Mouse (Mus musculus): ENCODE results near the gene Ube2o. TPM values are rescaled to one million over a fixed set of nuclear protein-coding genes. Genes with fewer than 3 reads are reported as not detected.

Ube2o gene
- polyA plus RNA-seq, 1 experiment from 2014 or later: 3.7 TPM

DNA sequence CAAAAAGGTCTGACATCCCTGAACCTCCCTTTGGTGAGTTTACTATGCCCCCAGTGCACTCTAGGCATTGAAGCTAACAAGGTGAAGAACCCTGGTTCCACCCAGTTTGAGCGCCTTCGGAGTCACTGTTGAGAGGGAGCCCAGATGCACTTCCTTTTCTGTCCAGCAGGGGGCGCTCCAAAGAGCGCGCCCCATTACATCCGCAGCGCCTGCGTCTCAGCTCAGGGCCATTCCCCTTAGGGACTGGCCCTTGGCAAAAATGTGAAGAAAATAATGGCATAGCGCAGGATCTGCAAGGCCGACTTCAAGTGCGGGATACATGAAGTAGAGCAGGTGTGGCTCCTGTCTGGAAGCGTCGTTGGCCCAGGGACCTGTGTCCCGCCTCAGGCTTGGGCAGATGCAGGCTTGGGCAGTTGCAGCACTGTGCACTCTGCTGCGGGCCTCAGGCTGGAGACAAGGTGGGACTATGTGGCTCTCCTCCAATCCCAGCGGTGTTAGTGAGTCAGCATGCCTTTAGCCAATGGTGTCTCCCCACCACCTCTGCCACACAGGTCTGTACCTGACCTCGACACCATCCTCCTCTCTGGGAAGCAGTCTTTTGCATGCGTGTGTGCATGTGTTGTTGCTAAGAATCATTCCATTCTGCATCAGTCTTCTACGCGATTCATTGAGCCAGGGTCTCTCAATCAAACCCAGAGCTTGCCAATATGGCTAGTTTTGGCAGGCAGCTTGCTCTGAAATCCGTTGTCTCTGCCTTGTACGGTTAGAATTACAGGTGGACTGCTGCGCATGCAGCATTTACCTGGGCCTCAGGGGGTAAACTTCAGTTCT is 5.8 kb upstream of the Ube2o start:
- peak; percentile 61 for ATAC-seq
- Histone ChIP-seq H3K4me2 (ENCODE audit: low read depth, low read length) (0 out of 2 replicates have a peak overlapping the region, but pooled peaks have one; percentile 14), H3K9me3 (ENCODE audit: control insufficient read depth, low read length) (no peaks in the 10 kb centered on the region), H3K27ac (ENCODE audit: low read length) (no peak overlapping the region), H3K9ac (ENCODE audit: low read depth, low read length) (no peak overlapping the region), H3K4me3 (ENCODE audit: low read length) (no peak overlapping the region), H3K36me3 (ENCODE audit: control insufficient read depth, insufficient read depth, low read length) (no peaks in the 10 kb centered on the region), H3K27me3 (replicated peaks; ENCODE audit: control insufficient read depth, insufficient read depth, low read length) (peaks cover 5% of the 10 kb centered on the region; the same call in 1 of the 2 replicates), H3K4me1 (ENCODE audit: control insufficient read depth, insufficient read depth, low read length) (no peaks in the 10 kb centered on the region)
- WGBS: 24% methylated on average over 23 of the region's 23 CpGs

DNA sequence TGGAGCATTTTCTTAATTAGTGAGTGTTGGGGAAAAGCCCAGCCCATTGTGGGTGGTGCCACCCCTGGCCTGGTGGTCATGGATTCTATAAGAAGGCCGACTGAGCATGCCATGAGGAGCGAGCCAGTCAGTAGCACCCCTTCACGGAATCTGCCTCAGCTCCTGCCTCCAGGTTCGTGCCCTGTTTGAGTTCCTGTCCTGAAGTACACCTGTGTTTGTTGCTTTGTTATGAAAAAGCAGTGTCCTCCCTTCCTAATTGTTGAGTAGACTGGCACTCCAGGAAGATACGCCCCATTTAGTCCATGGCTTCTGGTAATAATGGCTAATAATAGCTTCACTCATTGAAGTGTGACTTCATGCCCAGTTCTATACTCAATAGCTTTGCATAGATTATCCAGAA is 5.1 kb upstream of the Ube2o start, which contains the start of gene Aanat:
Gene Aanat, plus strand, starts transcription at position 123 of the 400 bp plus-strand sequence.
- no peak within 1 kb of the TSS for H3K4me3 ChIP-seq (ENCODE audit: low read length)
- no peaks in the 10 kb centered on the region for H3K4me1 ChIP-seq (ENCODE audit: control insufficient read depth, insufficient read depth, low read length)
- H3K27ac ChIP-seq (ENCODE audit: low read length): no peak within 1 kb of the TSS
- ATAC-seq: no peak
- H3K27me3 ChIP-seq (replicated peaks; ENCODE audit: control insufficient read depth, insufficient read depth, low read length): peaks cover 5% of the 10 kb centered on the region; the same call in 1 of the 2 replicates
- WGBS: 67% methylated on average over 5 of the region's 5 CpGs
- H3K9ac ChIP-seq (ENCODE audit: low read depth, low read length): no peak within 1 kb of the TSS
- no peaks in the 10 kb centered on the region for H3K9me3 ChIP-seq (ENCODE audit: control insufficient read depth, low read length)
- no peaks in the 10 kb centered on the region for H3K36me3 ChIP-seq (ENCODE audit: control insufficient read depth, insufficient read depth, low read length)
- 0 out of 2 replicates have a peak within 1 kb of the TSS, but pooled peaks have one; percentile 14 for H3K4me2 ChIP-seq (ENCODE audit: low read depth, low read length)

DNA sequence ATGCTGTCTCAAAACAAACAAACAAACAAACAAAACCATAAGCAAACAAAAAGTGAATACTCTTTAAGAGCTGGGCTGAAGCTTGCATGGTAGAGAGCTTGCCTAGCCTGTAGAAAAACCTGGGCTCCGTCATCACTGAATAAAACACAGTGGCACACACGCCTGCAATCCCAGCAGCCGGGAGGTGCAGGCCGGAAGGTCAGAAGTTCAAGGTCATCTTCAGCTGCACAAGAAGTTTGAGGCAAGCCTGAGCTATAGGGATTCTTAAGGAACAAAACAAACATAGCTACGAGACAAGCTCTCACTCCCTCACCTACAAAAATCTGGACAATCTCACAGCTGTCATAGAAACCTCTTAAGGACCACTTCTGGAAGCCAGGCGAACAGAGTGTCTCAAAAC is 4.4 kb upstream of the Ube2o start:
- Histone ChIP-seq H3K4me1 (ENCODE audit: control insufficient read depth, insufficient read depth, low read length) (no peaks in the 10 kb centered on the region), H3K27ac (ENCODE audit: low read length) (no peak overlapping the region), H3K36me3 (ENCODE audit: control insufficient read depth, insufficient read depth, low read length) (no peaks in the 10 kb centered on the region), H3K9me3 (ENCODE audit: control insufficient read depth, low read length) (no peaks in the 10 kb centered on the region), H3K9ac (ENCODE audit: low read depth, low read length) (no peak overlapping the region), H3K4me3 (ENCODE audit: low read length) (no peak overlapping the region), H3K4me2 (ENCODE audit: low read depth, low read length) (no peak overlapping the region), H3K27me3 (replicated peaks; ENCODE audit: control insufficient read depth, insufficient read depth, low read length) (peaks cover 5% of the 10 kb centered on the region; the same call in 1 of the 2 replicates)
- WGBS: 52% methylated on average over 6 of the region's 6 CpGs
- no peak for ATAC-seq

DNA sequence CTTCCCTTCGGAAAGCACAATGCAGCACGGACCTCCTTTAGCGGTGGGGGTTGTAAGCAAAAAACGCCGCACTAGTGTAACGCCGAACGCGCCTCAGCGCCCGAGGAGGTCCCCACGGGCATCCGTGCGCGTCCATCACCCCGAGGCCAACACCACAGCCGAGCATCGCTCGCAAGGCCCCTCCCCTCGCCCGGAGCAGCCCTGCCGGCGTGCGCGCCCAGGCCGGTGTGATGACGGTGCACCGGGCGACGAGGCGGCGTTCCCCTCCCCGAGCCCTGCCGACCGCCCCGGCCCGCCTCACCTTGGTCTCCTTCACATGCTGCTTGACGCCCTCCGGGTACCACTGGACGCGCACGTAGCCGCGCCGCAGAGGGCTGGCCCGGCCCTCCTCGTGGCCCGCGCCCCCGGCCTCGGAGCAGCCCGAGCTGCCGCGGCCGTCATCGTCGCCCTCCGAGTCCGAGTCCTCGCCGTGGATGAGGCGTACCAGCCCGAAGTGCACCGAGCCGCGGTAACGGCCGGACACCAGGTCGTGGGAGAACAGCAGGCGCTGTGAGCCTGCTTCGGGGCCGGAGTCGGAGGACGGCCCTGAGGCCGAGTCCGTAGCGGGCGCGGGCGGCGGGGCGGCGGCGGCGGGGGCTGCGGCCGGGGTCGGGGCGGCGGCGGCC is 404 bp downstream of the Ube2o start:
- ATAC-seq: peak; percentile 79
- peak overlapping the region; percentile 70; the same call in 1 of the 2 replicates for H3K27ac ChIP-seq (ENCODE audit: low read length)

DNA sequence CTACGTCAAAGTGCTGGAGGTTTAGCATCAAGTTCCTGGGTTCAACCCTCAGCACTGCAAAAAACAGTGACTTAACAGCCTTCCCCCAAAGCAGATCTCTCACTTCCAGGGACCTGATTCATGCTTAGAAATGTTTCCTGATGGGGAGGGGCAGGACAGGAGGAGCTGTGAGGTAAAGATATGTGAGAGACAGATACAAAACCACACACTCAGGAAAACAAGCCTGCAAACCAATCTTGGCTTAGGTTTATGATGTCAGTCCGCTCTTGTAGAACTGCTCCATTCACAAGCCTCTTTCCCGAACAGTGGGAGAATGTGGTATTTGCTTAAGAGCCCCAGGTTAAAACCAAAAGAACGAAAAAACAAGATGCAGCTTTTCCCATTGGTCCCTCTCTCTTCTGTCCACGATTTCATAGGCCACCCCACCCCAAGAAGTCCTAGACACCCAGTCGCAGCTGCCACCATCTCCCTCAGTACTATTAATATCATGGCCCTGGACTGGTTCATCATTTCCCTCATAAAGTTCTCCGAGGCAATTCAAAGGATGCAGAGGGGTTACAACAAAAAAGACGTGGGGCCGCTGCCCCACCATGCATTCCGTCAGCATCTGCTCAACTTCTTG is 1.1 kb downstream of the Ube2o start:
- WGBS: 26% methylated on average over 10 of the region's 10 CpGs
- no peak; the same call in 1 of the 2 replicates for ATAC-seq
- Histone ChIP-seq H3K9ac (ENCODE audit: low read depth, low read length) (peak overlapping the region; percentile 93), H3K27ac (ENCODE audit: low read length) (no peak overlapping the region), H3K4me1 (ENCODE audit: control insufficient read depth, insufficient read depth, low read length) (peaks cover 8% of the 10 kb centered on the region), H3K36me3 (ENCODE audit: control insufficient read depth, insufficient read depth, low read length) (no peaks in the 10 kb centered on the region), H3K9me3 (ENCODE audit: control insufficient read depth, low read length) (no peaks in the 10 kb centered on the region), H3K4me2 (ENCODE audit: low read depth, low read length) (peak overlapping the region; percentile 86), H3K27me3 (replicated peaks; ENCODE audit: control insufficient read depth, insufficient read depth, low read length) (no peaks in the 10 kb centered on the region), H3K4me3 (ENCODE audit: low read length) (peak overlapping the region; percentile 98)

More for the DNA sequence above, 404 bp downstream of the Ube2o start:
- peak overlapping the region; percentile 98 for H3K4me3 ChIP-seq (ENCODE audit: low read length)
- H3K36me3 ChIP-seq (ENCODE audit: control insufficient read depth, insufficient read depth, low read length): no peaks in the 10 kb centered on the region
- under 1% methylated on average over 71 of the region's 91 CpGs for WGBS
- H3K9me3 ChIP-seq (ENCODE audit: control insufficient read depth, low read length): no peaks in the 10 kb centered on the region
- peak overlapping the region; percentile 93 for H3K9ac ChIP-seq (ENCODE audit: low read depth, low read length)
- H3K4me1 ChIP-seq (ENCODE audit: control insufficient read depth, insufficient read depth, low read length): peaks cover 7% of the 10 kb centered on the region
- peak overlapping the region; percentile 86 for H3K4me2 ChIP-seq (ENCODE audit: low read depth, low read length)
- no peaks in the 10 kb centered on the region for H3K27me3 ChIP-seq (replicated peaks; ENCODE audit: control insufficient read depth, insufficient read depth, low read length)

DNA sequence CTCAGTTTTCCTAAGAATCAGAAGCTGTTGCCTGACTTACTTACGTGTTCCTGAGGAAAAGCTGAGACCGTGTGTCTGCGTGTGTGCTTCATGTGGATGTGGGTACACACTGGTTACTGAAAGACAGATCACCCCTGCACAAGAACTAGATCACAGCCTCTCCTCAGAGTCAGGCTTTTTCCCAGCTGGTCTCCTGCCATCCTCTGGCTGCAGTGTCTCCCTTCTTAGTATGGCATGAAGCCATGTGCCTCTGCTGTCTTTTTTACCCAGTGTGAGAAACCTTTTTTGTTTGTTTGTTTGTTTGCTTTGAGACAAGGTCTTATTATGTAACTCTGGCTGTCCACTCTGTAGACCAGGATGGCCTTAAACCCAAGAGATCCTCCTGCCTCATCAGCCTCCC is 2.0 kb downstream of the Ube2o start:
- Histone ChIP-seq H3K27ac (ENCODE audit: low read length) (no peak overlapping the region), H3K4me2 (ENCODE audit: low read depth, low read length) (no peak overlapping the region), H3K4me1 (ENCODE audit: control insufficient read depth, insufficient read depth, low read length) (peaks cover 12% of the 10 kb centered on the region), H3K36me3 (ENCODE audit: control insufficient read depth, insufficient read depth, low read length) (no peaks in the 10 kb centered on the region), H3K4me3 (ENCODE audit: low read length) (no peak overlapping the region), H3K9ac (ENCODE audit: low read depth, low read length) (no peak overlapping the region), H3K27me3 (replicated peaks; ENCODE audit: control insufficient read depth, insufficient read depth, low read length) (no peaks in the 10 kb centered on the region), H3K9me3 (ENCODE audit: control insufficient read depth, low read length) (no peaks in the 10 kb centered on the region)
- no peak for ATAC-seq
- 93% methylated on average over 3 of the region's 3 CpGs for WGBS

DNA sequence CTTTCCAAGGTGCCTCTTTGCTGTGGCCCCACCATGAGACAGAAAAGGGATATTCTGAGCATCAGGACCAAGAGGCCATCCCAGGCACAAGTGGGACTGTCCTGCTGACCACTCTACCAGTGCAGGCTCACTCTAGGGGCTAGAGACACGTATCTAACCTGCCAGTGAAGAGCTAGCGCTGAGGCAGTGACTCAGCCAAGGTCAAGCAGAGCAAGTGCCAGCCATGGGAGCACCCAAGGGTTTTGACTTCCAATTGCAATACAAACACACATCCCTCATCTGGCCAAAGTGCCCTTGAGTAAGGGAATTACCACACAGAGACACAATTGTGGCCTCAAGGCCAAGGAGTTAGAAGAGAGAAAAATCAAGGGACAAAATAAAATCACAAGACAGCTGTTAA is 5.9 kb downstream of the Ube2o start:
- H3K36me3 ChIP-seq (ENCODE audit: control insufficient read depth, insufficient read depth, low read length): no peaks in the 10 kb centered on the region
- WGBS: 79% methylated on average over 2 of the region's 2 CpGs
- H3K4me2 ChIP-seq (ENCODE audit: low read depth, low read length): no peak overlapping the region
- H3K27me3 ChIP-seq (replicated peaks; ENCODE audit: control insufficient read depth, insufficient read depth, low read length): no peaks in the 10 kb centered on the region
- no peak overlapping the region for H3K4me3 ChIP-seq (ENCODE audit: low read length)
- H3K4me1 ChIP-seq (ENCODE audit: control insufficient read depth, insufficient read depth, low read length): peaks cover 38% of the 10 kb centered on the region
- H3K9me3 ChIP-seq (ENCODE audit: control insufficient read depth, low read length): no peaks in the 10 kb centered on the region
- ATAC-seq: no peak
- no peak overlapping the region for H3K9ac ChIP-seq (ENCODE audit: low read depth, low read length)
- no peak overlapping the region for H3K27ac ChIP-seq (ENCODE audit: low read length)

DNA sequence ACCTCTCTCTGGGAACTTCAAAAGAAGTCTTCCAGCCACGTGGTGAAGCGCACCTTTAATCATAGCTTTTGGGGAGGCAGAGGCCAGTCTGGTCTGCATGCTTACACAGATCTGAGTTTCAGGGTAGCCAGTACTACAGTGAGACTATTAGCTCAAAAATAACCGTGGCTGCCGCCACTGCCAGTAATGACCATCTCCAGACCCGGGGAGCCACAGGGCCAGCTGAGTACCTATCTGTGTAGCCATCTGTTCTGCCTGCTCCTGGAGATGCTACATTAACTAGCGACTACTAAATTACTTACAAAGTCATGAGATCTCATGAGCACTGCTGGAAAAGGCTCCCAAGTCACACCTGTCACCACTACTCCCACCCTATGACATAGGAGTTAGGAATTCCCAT is 6.3 kb downstream of the Ube2o start:
- no peak overlapping the region for H3K4me3 ChIP-seq (ENCODE audit: low read length)
- no peak overlapping the region for H3K9ac ChIP-seq (ENCODE audit: low read depth, low read length)
- no peaks in the 10 kb centered on the region for H3K9me3 ChIP-seq (ENCODE audit: control insufficient read depth, low read length)
- peaks cover 36% of the 10 kb centered on the region for H3K4me1 ChIP-seq (ENCODE audit: control insufficient read depth, insufficient read depth, low read length)
- H3K27me3 ChIP-seq (replicated peaks; ENCODE audit: control insufficient read depth, insufficient read depth, low read length): no peaks in the 10 kb centered on the region
- no peak for ATAC-seq
- no peak overlapping the region for H3K4me2 ChIP-seq (ENCODE audit: low read depth, low read length)
- no peak overlapping the region for H3K27ac ChIP-seq (ENCODE audit: low read length)
- H3K36me3 ChIP-seq (ENCODE audit: control insufficient read depth, insufficient read depth, low read length): no peaks in the 10 kb centered on the region
- 66% methylated on average over 6 of the region's 6 CpGs for WGBS

DNA sequence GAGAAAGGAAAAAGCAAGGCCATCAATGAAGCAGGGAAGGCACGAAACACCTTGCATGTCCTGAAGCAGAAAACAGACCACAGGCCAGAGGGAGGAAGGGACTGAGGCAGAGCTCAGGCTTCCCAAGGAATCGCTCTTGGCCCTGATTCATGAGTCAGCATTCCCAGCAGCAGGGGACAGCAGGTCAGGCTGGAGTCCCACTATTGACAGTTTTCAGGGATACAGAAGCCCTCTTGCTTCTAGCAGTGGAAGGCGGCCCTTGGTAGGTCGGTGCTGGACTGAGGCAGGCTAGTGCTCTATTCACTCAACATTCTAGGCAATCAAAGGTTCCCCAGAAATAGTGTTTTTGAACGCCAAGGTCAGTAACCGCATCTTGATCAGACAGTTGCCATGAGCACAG is 6.8 kb downstream of the Ube2o start:
- Histone ChIP-seq H3K27ac (ENCODE audit: low read length) (no peak overlapping the region), H3K36me3 (ENCODE audit: control insufficient read depth, insufficient read depth, low read length) (no peaks in the 10 kb centered on the region), H3K4me3 (ENCODE audit: low read length) (no peak overlapping the region), H3K27me3 (replicated peaks; ENCODE audit: control insufficient read depth, insufficient read depth, low read length) (no peaks in the 10 kb centered on the region), H3K9ac (ENCODE audit: low read depth, low read length) (no peak overlapping the region), H3K9me3 (ENCODE audit: control insufficient read depth, low read length) (no peaks in the 10 kb centered on the region), H3K4me1 (ENCODE audit: control insufficient read depth, insufficient read depth, low read length) (peaks cover 36% of the 10 kb centered on the region), H3K4me2 (ENCODE audit: low read depth, low read length) (no peak overlapping the region)
- ATAC-seq: no peak
- WGBS: 60% methylated on average over 6 of the region's 6 CpGs

All from intestine, embryonic 16.5 days (tissue).